Mouse (Mus musculus) ES-E14 (cell line): ENCODE data around the gene Thtpa. TPM values are rescaled to one million over a fixed set of nuclear protein-coding genes. Genes with fewer than 3 reads are reported as not detected.

Experiments
- DNase-seq: peaks from one replicate; pipeline ENCODE4 v3.0.0-alpha.2; 2013; ENCODE audit warnings: low read depth, low spot score
- H3K27ac ChIP-seq: 2 replicates; pipeline ENCODE4 v1.5.1; 2012; ENCODE audit warnings: low read depth, mild to moderate bottlenecking, low read length, moderate library complexity, mixed read lengths; ENCODE audit not compliant: poor library complexity, insufficient read depth, severe bottlenecking
- H3K36me3 ChIP-seq: 2 replicates; pipeline ENCODE4 v1.6.1; 2012; ENCODE audit warnings: mild to moderate bottlenecking, low read length, moderate library complexity, mixed read lengths; ENCODE audit not compliant: control insufficient read depth, poor library complexity, insufficient read depth, severe bottlenecking
- H3K4me1 ChIP-seq, 2 experiments: fragments of 150-350 bp in 1 of 2; sonication (generic) in 1 of 2; 2 replicates each; pipeline ENCODE4 v1.6.1; 2012; ENCODE audit warnings: low read length in 2 of 2, mild to moderate bottlenecking in 1 of 2, mixed read lengths in 1 of 2; ENCODE audit not compliant: control insufficient read depth in 2 of 2, insufficient read depth in 2 of 2, poor library complexity in 1 of 2
- H3K4me3 ChIP-seq, 2 experiments: fragments of 150-350 bp in 1 of 2; sonication (generic) in 1 of 2; 2 replicates each; pipeline ENCODE4 v1.5.1; 2012; ENCODE audit warnings: low read length in 2 of 2, low read depth in 1 of 2, mild to moderate bottlenecking in 1 of 2, mixed read lengths in 1 of 2; ENCODE audit not compliant: insufficient read depth in 1 of 2, poor library complexity in 1 of 2, severe bottlenecking in 1 of 2
- H3K9ac ChIP-seq: 2 replicates; pipeline ENCODE4 v1.6.1; 2012; ENCODE audit warnings: low read depth, mild to moderate bottlenecking, low read length, mixed read lengths; ENCODE audit not compliant: poor library complexity, insufficient read depth, severe bottlenecking
- H3K9me3 ChIP-seq: fragments of 150-350 bp; sonication (generic); 2 replicates; pipeline ENCODE4 v1.6.1; 2012; ENCODE audit warnings: low read depth, mild to moderate bottlenecking, low read length; ENCODE audit not compliant: control insufficient read depth, insufficient read depth
- CHD2 ChIP-seq: IDR thresholded peaks from 2 replicates; pipeline ENCODE4 v1.6.1; 2014; ENCODE audit warnings: mild to moderate bottlenecking, low read depth, low read length, inconsistent platforms
- HCFC1 ChIP-seq: IDR thresholded peaks from 2 replicates; pipeline ENCODE4 v1.6.1; 2012; ENCODE audit warnings: low read length, inconsistent platforms, borderline replicate concordance; ENCODE audit not compliant: insufficient read depth
- MAFK ChIP-seq: IDR thresholded peaks from 2 replicates; pipeline ENCODE4 v1.6.1; 2014; ENCODE audit warnings: mild to moderate bottlenecking, low read depth, low read length, inconsistent platforms; ENCODE audit not compliant: insufficient read depth
- ZC3H11A ChIP-seq: IDR thresholded peaks from 2 replicates; pipeline ENCODE4 v1.6.1; 2012; ENCODE audit warnings: low read depth, mild to moderate bottlenecking, inconsistent platforms, low read length, borderline replicate concordance
- ZNF384 ChIP-seq: IDR thresholded peaks from 2 replicates; pipeline ENCODE4 v1.6.1; 2012; ENCODE audit warnings: low read depth, low read length, inconsistent platforms
- in situ Hi-C, 2 experiments: fragments of 600-800 bp; cut with MboI; formaldehyde crosslinking; loops; one replicate each; pipeline ENCODE4 v1.15.1; 2025; ENCODE audit warnings: low sequenced_read_pairs in 2 of 2, inconsistent platforms in 1 of 2; ENCODE audit not compliant: unreplicated experiment in 2 of 2
- total RNA-seq: library from RNA; depleted of rRNA; stranded (reverse); fragments of 300-350 nt; gene quantifications from 2 replicates; pipeline ENCODE4 v1.2.3, GENCODE M21; 2012

Thtpa gene
- total RNA-seq, 1 experiment: 7.9 TPM

GRCm38 (mm10) chr14:55071756-55072155 is 22.8 kb upstream of the Thtpa start:
- peak overlapping the region; percentile 4; the same call in 1 of the 2 replicates for H3K9ac ChIP-seq

GRCm38 (mm10) chr14:55074416-55074815 is 20.2 kb upstream of the Thtpa start:
- Histone ChIP-seq H3K4me1 (peaks cover 15 to 35% of the 10 kb centered on the region in 2 experiments), H3K27ac (no peak overlapping the region), H3K4me3 (no peak overlapping the region), H3K9ac (no peak overlapping the region), H3K36me3 (peaks cover 38% of the 10 kb centered on the region), H3K9me3 (no peaks in the 10 kb centered on the region)
- TF ChIP-seq ZNF384 (no peak), MAFK (no peak), ZC3H11A (no peak), CHD2 (no peak), HCFC1 (no peak)
- no peak for DNase-seq
- in situ Hi-C loops: no loop called here

More at GRCm38 (mm10) chr14:55071756-55072155, 22.8 kb upstream of the Thtpa start:
- Histone ChIP-seq H3K36me3 (peaks cover 60% of the 10 kb centered on the region), H3K27ac (no peak overlapping the region), H3K9me3 (no peaks in the 10 kb centered on the region), H3K4me3 (peak overlapping the region; percentile 34 to 62), H3K4me1 (peaks cover 5 to 28% of the 10 kb centered on the region in 2 experiments; a peak in 2 of 4 replicates)
- no peak for TF ChIP-seq CHD2
- TF ChIP-seq ZC3H11A: no peak
- no peak for TF ChIP-seq ZNF384
- in situ Hi-C loops: no loop called here
- DNase-seq: no peak

DNA sequence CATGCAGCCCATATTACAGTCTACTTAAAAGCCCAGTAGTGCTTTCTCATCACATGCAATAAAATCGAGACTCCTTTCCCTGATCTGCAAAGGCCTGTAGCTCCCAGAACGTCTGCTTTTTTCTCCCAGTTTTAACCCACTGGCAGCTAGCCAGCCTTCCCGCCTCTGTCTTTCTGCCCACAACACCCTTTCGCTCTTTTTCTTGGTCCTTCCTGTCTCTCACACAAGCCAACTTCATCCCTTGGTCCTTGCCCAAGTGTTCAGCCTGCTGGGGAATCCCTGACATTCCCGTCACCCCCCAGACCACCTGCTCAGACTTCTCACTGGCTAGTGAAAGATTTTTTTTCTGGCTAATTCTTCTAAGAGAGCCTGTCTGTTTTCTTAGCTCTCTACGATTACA is 18.4 kb upstream of the Thtpa start:
- Histone ChIP-seq H3K36me3 (peaks cover 27% of the 10 kb centered on the region), H3K4me1 (peaks cover 15 to 40% of the 10 kb centered on the region in 2 experiments), H3K9ac (no peak overlapping the region), H3K9me3 (no peaks in the 10 kb centered on the region), H3K4me3 (no peak overlapping the region), H3K27ac (no peak overlapping the region; the same call in 1 of the 2 replicates)
- no peak for TF ChIP-seq ZNF384
- no peak for TF ChIP-seq CHD2
- TF ChIP-seq HCFC1: no peak
- TF ChIP-seq ZC3H11A: no peak
- no peak for TF ChIP-seq MAFK
- in situ Hi-C loops: no loop called here
- no peak for DNase-seq

DNA sequence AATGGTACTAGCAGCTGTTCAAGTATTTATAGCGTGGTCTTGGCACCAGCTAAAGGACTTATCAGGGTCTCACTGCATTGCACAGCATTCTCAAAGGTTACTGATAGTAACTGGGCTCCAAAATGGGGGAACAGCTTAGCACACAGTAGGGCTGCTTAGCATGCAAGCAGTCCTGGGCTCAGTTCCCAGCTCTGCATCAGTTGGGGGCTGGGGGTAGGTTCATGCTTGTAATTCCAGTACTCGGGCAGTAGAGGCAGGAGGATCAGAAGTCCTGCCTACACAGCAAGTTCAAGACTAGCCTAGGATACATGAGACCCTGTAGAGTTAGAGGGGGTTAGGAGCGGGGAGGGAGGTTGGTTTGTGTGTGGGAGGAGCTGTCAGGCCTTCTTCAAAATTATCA is 17.6 kb upstream of the Thtpa start:
- in situ Hi-C loops: no loop called here

More for the DNA sequence above, 17.6 kb upstream of the Thtpa start:
- DNase-seq: no peak
- peaks cover 15 to 40% of the 10 kb centered on the region in 2 experiments for H3K4me1 ChIP-seq
- no peaks in the 10 kb centered on the region for H3K9me3 ChIP-seq
- H3K27ac ChIP-seq: peak overlapping the region; percentile 86
- TF ChIP-seq ZNF384: no peak
- TF ChIP-seq CHD2: no peak
- no peak for TF ChIP-seq MAFK
- TF ChIP-seq ZC3H11A: no peak
- no peak for TF ChIP-seq HCFC1
- 0 out of 4 replicates have a peak overlapping the region, but pooled peaks of 1 of the 2 experiments have one; percentile 13 for H3K4me3 ChIP-seq
- H3K9ac ChIP-seq: peak overlapping the region; percentile 1; the same call in 1 of the 2 replicates
- peaks cover 27% of the 10 kb centered on the region for H3K36me3 ChIP-seq
